Mouse (Mus musculus) thymus, postnatal 10 days (tissue): Measurements from ENCODE around the gene Gm10153.
"Not testable (repeated sequence)": the region's sequence is repeated elsewhere in the genome, so short reads cannot be mapped to it uniquely, and the experiment has no call there.

Experiments used
- DNase-seq, 2 experiments: peaks; one replicate each; pipeline ENCODE4 v3.0.0; 2021; ENCODE audit warnings: low spot score in 2 of 2

Gm10153 gene

GRCm38 (mm10) chr7:142190289-142190688 is at the start of gene Gm10153:
Gene Gm10153, minus strand, starts transcription at chr7:142190389.
- no peak for DNase-seq

DNA sequence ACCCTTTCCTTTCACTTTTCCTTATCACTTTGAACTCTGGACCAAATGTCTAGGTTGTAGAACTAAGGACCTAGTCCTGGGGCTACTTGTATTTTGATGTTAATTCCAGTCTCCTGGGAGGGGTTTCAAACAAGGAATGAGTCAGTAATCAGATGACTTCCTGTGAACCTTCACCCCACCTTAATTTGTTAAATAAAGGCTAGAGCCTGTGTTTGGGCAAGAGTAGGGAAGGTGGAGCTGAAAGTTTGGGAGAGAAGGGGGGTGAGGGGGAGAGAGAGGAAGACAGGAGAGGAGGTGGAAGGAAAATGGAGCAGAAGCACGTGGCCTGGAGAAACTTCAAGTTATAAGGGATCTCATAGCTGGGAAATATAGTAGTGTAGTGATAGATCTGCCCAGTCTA is 41.4 kb upstream of the Gm10153 start:
- no peak for DNase-seq

- not testable (repeated sequence) for DNase-seq
These were observed 39.7 kb upstream of the Gm10153 start, which contains the start of gene Krtap5-5 for GRCm38 (mm10) chr7:142229871-142230270. Gene Krtap5-5, minus strand, starts transcription at chr7:142229971.

DNA sequence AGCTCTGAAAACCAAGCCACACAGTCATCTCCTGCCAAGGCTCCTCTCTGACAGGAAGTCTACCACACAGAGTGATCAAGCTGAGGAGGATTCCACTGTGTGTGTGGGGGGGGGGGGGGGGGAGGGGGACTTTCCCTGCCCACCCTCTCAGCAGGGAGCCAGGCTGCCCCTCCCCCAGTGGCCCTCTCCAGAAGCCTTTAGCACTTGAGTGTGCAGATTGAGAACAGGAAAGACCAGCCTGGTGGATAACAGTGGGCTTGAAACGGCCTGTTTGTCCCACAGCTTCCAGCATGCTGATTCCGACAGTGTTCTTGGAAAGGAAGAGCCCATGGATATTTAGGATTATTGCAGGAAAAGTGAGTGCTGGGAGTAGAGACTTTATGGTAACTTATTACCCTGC is 34.3 kb upstream of the Gm10153 start:
- DNase-seq = no peak

- DNase-seq = not testable (repeated sequence)
These were observed 21.9 kb upstream of the Gm10153 start for GRCm38 (mm10) chr7:142212136-142212535.

- no peak for DNase-seq
These were observed 21.4 kb upstream of the Gm10153 start, which contains the start of gene Gm7579 for GRCm38 (mm10) chr7:142211559-142211958. Gene Gm7579, plus strand, starts transcription at chr7:142211859.

DNA sequence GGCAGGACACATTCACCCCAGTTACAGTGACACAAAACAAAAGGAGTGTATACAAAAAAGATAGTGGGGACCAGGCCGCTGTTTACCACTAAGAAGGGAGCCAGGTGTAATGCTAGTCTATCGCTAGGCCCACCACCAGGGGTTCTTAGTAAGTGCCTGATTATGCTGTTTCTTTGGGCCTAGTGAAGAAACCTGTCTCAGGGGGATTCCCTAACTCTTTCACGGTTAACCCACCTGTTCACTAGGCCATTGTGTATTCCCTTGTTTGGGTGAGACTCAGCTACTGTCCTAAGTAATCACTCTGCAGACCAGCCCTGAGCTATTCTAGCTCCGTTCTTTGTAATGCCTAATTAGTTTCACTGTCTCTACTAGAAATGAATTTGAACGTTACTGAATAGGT is 16.7 kb upstream of the Gm10153 start:
- DNase-seq = not testable (repeated sequence)

- DNase-seq = no peak
These were observed 15.3 kb upstream of the Gm10153 start for GRCm38 (mm10) chr7:142205488-142205887.

GRCm38 (mm10) chr7:142201064-142201463 is 10.9 kb upstream of the Gm10153 start, which contains the start of gene Krtap5-3:
Gene Krtap5-3, plus strand, starts transcription at chr7:142201364.
- DNase-seq = no peak

DNA sequence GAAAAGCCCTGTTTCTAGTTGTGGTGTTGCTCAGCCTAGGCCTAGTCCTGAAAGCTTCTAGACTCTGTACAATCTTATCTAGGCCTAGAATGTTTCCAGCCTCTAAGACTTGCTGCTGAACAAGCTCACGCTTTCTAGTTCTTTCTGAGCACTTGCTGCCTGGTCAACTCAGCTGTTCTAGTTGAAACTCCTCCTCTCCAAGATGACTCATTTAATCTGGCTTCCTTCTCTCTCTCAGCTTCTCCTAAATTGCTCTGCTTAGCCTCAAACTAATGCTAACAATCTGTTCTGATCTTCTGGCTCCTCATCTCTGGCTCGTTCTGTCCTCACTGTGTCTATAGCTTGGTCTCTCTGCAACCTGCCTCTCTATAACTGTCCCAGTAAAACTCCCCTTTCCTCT is 8.6 kb upstream of the Gm10153 start:
- DNase-seq = no peak

- no peak for DNase-seq
These were observed 2.0 kb downstream of the Gm10153 start for GRCm38 (mm10) chr7:142188156-142188555.

DNA sequence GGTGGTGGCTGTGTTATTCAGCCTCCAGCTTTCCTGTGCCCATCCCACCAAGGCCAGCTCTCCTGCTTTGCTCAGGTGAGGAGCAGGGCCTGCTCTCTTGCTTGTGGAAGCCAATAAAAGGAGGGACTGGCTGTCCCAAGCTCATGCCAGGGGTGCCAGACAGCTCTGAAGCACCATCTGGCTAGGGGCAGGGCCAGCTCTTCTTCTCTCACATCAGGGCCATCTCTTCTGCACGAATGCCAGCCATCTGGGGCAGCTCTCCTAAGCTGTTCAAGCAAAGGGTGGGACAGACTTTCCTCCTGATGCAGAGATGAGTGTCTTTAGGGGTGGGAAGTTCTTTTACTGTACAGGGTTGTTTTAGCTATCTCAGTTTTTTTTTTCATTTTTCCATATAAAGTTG is 9.2 kb downstream of the Gm10153 start:
- no peak for DNase-seq

DNA sequence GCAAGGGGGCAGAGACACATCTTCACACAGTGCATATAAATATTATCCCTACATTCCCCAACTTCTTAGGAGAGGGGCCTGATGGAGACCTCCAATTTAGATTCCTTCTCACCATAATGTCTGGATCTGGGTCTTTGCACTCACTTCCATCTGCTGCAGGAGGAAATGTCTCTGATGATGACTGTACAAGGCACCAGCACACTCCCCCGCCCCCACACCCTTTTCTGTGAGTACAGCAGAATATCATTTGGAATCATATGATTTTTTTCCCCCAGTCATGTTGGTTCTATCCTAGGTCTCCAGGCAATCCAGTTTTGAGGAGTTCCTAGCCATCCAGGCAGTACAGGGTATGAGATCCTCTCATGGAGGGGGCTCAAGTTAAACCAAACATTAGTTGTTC is 11.5 kb downstream of the Gm10153 start:
- no peak for DNase-seq

GRCm38 (mm10) chr7:142175905-142176304 is 14.3 kb downstream of the Gm10153 start, which contains the start of gene Krtap5-2:
Gene Krtap5-2, minus strand, starts transcription at chr7:142176005.
- not testable (repeated sequence) for DNase-seq

GRCm38 (mm10) chr7:142169836-142170235 is 20.4 kb downstream of the Gm10153 start:
- no peak for DNase-seq

- DNase-seq = not testable (repeated sequence)
These were observed 24.6 kb downstream of the Gm10153 start, which contains the start of gene Gm4553 for GRCm38 (mm10) chr7:142165639-142166038. Gene Gm4553, minus strand, starts transcription at chr7:142165739.

DNA sequence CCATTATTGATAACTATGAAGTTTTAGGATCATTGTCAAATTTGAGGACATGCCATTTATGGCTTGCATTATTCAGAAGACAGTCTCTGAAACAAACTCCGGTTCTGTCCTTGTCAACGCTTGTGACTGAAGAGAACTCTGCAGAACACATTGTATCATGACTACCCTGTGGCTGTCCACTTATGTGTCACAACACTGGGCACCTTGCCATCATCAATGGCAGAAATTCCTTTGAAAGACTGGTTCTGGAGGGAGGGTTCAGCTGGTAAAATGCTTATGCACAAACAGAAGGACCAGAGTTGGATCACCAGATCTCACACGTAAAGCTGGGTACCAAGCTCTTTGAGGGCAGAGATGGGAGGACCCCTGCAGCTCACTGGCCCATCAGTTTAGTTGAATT is 30.8 kb downstream of the Gm10153 start:
- DNase-seq = no peak

- DNase-seq = not testable (repeated sequence)
These were observed 33.2 kb downstream of the Gm10153 start, which contains the start of gene Gm29735 for GRCm38 (mm10) chr7:142157013-142157412. Gene Gm29735, minus strand, starts transcription at chr7:142157113.

DNA sequence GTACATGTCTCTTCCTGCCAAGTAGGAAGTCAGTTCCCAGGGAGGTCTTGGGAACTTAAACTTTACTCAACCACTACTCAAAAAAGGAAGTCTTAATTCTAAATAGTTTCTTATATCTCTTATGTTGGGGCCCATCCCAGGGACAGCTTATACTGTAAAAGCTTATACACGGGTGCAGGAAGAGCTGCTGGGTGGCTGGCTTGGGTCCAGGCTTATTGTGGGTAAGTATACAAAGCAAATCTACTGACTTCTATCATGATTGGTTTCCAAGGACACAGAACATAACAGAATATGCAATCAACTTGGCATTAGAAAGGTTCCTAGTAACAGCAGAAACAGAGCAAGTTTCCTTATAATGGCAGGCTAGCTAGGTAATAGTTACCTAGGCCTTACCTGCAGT is 34.9 kb downstream of the Gm10153 start:
- DNase-seq = no peak

GRCm38 (mm10) chr7:142152191-142152590 is 38.0 kb downstream of the Gm10153 start:
- no peak for DNase-seq

GRCm38 (mm10) chr7:142148633-142149032 is 41.6 kb downstream of the Gm10153 start:
- DNase-seq = no peak

DNA sequence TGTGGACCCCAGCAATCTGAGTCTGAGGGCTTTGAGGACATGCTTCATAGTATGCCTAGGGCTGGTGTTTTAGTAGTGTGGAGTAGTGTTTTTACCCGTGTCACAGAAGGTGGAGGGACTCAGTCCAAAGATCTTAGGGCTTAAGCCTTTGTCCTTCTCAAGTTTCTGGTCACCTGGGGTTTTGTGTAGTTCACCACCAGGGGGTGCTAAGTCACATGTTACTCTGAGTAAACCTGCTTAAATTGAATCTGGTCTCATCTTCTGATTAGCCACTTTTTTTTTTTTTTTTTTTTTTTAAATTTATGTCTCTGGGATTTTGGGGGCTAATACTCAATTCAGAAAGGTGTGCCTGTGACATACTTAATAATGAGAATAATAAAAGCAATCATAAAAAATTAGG is 44.2 kb downstream of the Gm10153 start:
- DNase-seq = peak in 1 of 2 experiments; percentile 52

DNA sequence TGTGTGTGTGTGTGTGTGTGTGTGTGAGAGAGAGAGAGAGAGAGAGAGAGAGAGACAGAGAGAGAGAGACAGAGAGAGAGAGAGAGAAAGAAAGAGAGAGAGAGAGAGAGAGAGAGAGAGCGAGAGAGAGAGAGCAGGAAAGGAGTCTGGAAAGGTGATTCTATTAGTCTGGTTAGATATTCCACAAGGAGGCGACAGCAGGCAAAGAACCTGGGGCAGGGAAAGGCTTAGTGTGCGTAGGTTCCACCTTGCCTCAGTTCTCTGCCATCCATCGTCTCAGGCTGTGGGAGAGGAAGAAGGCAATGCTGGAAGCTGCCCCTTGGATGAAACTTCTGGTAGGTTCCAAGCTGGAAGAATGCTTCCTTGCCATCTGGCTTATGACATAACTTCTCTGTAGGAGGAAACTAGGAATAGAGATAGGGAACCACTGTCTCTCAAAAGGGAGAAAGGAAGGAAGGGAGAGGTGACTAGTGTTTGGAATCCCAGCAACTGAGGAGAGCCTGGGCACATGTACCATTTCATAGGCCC is 44.7 kb downstream of the Gm10153 start:
- no peak for DNase-seq

DNA sequence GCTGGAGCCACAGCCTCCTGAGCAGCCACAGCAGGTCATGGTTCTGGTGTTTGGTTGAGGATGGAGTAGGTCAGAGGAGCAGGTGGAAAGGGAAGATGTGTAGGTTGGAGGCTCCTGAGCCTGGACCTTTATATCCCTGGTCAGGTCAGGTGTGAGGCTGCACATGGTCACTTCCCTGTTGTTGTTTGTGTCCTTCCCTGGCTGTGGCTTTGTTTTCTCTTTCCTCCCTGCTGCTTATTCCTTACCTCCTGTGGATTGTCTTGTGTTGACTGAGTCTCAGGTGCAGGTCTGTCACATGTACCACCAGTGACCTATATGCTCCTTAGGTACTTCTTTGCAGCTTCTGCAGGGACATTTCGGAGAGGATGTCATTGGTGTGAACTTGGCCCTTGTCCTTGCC is 45.7 kb downstream of the Gm10153 start, which contains the start of gene Gm45337:
Gene Gm45337 (minus strand): TSS at position 101 of the 400 bp plus-strand sequence.
- DNase-seq = no peak
